Mouse (Mus musculus) heart, adult 2 months (tissue): ENCODE results near the gene Adgb. TPM values are rescaled to one million over a fixed set of nuclear protein-coding genes. Genes with fewer than 3 reads are reported as not detected.

ENCODE experiments used
- DNase-seq, 2 experiments: peaks; one replicate each; pipeline ENCODE4 v3.0.0; 2021
- H3K27ac ChIP-seq: fragments of 200-600 bp; 2 replicates; pipeline ENCODE4 v1.8.1; 2022
- H3K27me3 ChIP-seq: fragments of 200-500 bp; 2 replicates; pipeline ENCODE4 v1.6.1; 2012; ENCODE audit warnings: mild to moderate bottlenecking, low read length, inconsistent platforms, mixed read lengths; ENCODE audit not compliant: control insufficient read depth, insufficient read depth
- H3K36me3 ChIP-seq: fragments of 200-500 bp; 2 replicates; pipeline ENCODE4 v1.6.1; 2012; ENCODE audit warnings: low read length, inconsistent platforms; ENCODE audit not compliant: control insufficient read depth, insufficient read depth
- H3K4me1 ChIP-seq: fragments of 200-500 bp; 2 replicates; pipeline ENCODE4 v1.6.1; 2011; ENCODE audit warnings: low read length; ENCODE audit not compliant: control insufficient read depth, insufficient read depth
- H3K4me3 ChIP-seq: fragments of 200-600 bp; 2 replicates; pipeline ENCODE4 v1.8.1; 2022
- H3K79me2 ChIP-seq: fragments of 200-500 bp; replicated peaks from 2 replicates; pipeline ENCODE4 v1.6.1; 2012; ENCODE audit warnings: mild to moderate bottlenecking, inconsistent platforms, low read length, moderate library complexity, mixed read lengths; ENCODE audit not compliant: control insufficient read depth, insufficient read depth
- H3K9ac ChIP-seq: fragments of 200-500 bp; 2 replicates; pipeline ENCODE4 v1.6.1; 2012; ENCODE audit warnings: low read depth, mild to moderate bottlenecking, control low read depth, inconsistent platforms, low read length, mixed read lengths
- CTCF ChIP-seq: fragments of 200-600 bp; IDR thresholded peaks from 2 replicates; pipeline ENCODE4 v1.8.1; 2022; ENCODE audit warnings: antibody characterized with exemption, mild to moderate bottlenecking, moderate library complexity
- EP300 ChIP-seq: fragments of 200-500 bp; IDR thresholded peaks from 2 replicates; pipeline ENCODE4 v1.6.1; 2011; ENCODE audit warnings: low read depth, low read length, control low read depth; ENCODE audit not compliant: insufficient read depth
- POLR2A ChIP-seq: fragments of 200-500 bp; IDR thresholded peaks from 2 replicates; pipeline ENCODE4 v1.6.1; 2011; ENCODE audit warnings: mild to moderate bottlenecking, low read depth, low read length, control low read depth; ENCODE audit not compliant: insufficient read depth
- WGBS: fragments of 180-500 bp; shearing (Covaris S2); methylation state at CpG from one replicate; pipeline ENCODE4 v1.1.7; 2018; 5-methylcytosine and 5-hydroxymethylcytosine counted together
- intact Hi-C: fragments of 180-260 bp; cut with DNase I; formaldehyde crosslinking; loops from one replicate; pipeline ENCODE4 v1.15.1; 2025
- polyA plus RNA-seq: library from polyadenylated mRNA; depleted of rRNA; stranded (reverse); fragments of >200 nt; gene quantifications from 2 replicates; pipeline ENCODE4 v1.2.3, GENCODE M21; 2012
- total RNA-seq, 2 experiments: library from RNA; stranded (reverse); gene quantifications; 2 replicates each; pipeline ENCODE4 v1.2.3; 2021

Gene Adgb
- total and polyA plus RNA-seq, 3 experiments, result 0.07 to 0.27 TPM; not detected in 1

DNA sequence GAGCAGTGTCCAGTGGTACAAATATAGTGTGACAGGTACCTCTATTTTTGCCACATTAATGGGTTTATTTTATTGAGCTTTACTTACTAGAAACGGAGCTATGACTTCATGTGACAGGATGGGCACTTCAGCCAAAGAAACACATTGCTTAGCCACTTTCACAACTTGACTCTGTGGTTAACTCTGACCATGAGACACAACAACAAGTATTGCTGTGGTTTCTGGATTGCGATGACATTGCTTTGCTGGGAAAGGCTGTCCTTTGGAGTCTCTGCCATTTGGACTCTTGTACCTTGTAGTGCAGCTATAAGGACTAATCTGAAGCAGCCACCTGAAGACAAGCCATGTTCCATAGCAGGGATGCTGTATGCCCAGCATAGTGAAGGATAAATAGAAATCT lies 156.5 kb downstream of the Adgb start:
- intact Hi-C loops, result no loop called here
- H3K27ac ChIP-seq, result no peak overlapping the region
- no peaks in the 10 kb centered on the region for H3K4me1 ChIP-seq
- DNase-seq, result no peak
- H3K79me2 ChIP-seq, result no peaks in the 10 kb centered on the region
- WGBS, result 81% methylated on average over 2 of the region's 2 CpGs
- H3K36me3 ChIP-seq, result no peaks in the 10 kb centered on the region
- no peak overlapping the region for H3K4me3 ChIP-seq
- no peak overlapping the region for H3K9ac ChIP-seq
- TF ChIP-seq POLR2A (no peak), CTCF (no peak), EP300 (no peak)
- no peaks in the 10 kb centered on the region for H3K27me3 ChIP-seq

DNA sequence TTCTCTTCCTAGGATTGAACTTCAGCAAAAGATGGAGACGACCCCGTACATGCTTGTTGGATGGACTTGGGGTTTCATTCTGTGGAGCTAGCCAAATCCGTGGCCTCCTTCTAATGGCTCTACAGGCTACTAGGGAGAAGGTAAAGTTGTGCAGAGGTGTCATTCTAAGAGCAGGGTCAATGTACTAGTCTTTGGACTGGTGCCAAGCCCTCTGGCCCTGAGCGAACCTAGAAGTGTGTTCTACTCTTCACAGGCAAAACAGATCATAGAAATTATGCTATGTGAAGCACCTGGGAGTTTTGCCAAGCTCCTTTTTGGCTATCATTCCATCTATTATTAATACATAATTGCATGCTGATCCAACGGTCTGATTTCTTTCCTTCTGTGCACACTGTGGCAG lies 157.6 kb downstream of the Adgb start:
- Histone ChIP-seq H3K27ac (no peak overlapping the region), H3K4me3 (no peak overlapping the region), H3K79me2 (no peaks in the 10 kb centered on the region), H3K36me3 (no peaks in the 10 kb centered on the region), H3K4me1 (no peaks in the 10 kb centered on the region), H3K27me3 (no peaks in the 10 kb centered on the region), H3K9ac (no peak overlapping the region)
- no peak for DNase-seq
- intact Hi-C loops, result no loop called here
- 64% methylated on average over 5 of the region's 5 CpGs for WGBS
- TF ChIP-seq POLR2A (no peak), CTCF (no peak), EP300 (no peak)

DNA sequence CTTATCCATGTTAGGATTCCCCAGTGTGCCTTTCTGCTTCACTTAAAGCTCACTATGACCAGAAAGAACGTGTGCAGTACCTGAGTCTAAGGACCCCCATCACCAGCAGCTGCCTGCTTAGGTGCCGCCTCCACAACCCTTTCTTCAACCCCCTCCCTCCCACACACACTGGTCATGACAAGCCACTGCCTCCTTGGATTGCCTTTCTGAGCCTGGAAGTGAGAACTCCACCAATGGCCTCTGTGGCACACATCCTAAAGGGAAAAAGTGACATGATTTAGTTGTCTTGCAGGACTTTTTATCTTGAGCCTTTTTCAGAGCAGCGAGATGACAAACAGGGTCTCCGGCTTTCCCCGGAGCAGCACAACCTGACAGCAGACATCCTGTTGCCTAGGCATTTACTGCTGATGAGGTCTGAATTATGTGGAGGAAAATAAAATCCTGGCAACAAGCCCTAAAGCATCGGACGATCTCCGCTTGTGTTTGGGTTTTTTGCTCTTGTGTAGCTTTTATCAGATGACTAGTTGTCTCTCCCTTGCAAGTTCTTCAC lies 162.2 kb downstream of the Adgb start:
- DNase-seq, result no peak
- intact Hi-C loops, result no loop called here
- TF ChIP-seq EP300 (no peak), CTCF (no peak), POLR2A (no peak)

GRCm38 (mm10) chr10:10309056-10309455 lies 163.1 kb downstream of the Adgb start:
- H3K4me3 ChIP-seq, result no peak overlapping the region
- intact Hi-C loops, result no loop called here
- H3K79me2 ChIP-seq, result no peaks in the 10 kb centered on the region
- no peak for DNase-seq
- H3K9ac ChIP-seq, result no peak overlapping the region
- H3K36me3 ChIP-seq, result no peaks in the 10 kb centered on the region
- H3K27me3 ChIP-seq, result no peaks in the 10 kb centered on the region
- 0 out of 2 replicates have a peak, but pooled peaks cover 1% of the 10 kb centered on the region for H3K4me1 ChIP-seq
- 81% methylated on average over 4 of the region's 4 CpGs for WGBS
- no peak for TF ChIP-seq CTCF
- no peak for TF ChIP-seq EP300
- TF ChIP-seq POLR2A, result no peak
- H3K27ac ChIP-seq, result no peak overlapping the region

More for the DNA sequence above, 162.2 kb downstream of the Adgb start:
- Histone ChIP-seq H3K79me2 (no peaks in the 10 kb centered on the region), H3K27me3 (no peaks in the 10 kb centered on the region), H3K4me3 (no peak overlapping the region), H3K27ac (no peak overlapping the region), H3K9ac (no peak overlapping the region), H3K4me1 (0 out of 2 replicates have a peak, but pooled peaks cover 1% of the 10 kb centered on the region), H3K36me3 (no peaks in the 10 kb centered on the region)
- 40% methylated on average over 8 of the region's 8 CpGs for WGBS

GRCm38 (mm10) chr10:10307384-10307783 lies 164.7 kb downstream of the Adgb start:
- Histone ChIP-seq H3K4me3 (no peak overlapping the region), H3K4me1 (0 out of 2 replicates have a peak, but pooled peaks cover 1% of the 10 kb centered on the region), H3K27ac (no peak overlapping the region), H3K27me3 (no peaks in the 10 kb centered on the region), H3K36me3 (no peaks in the 10 kb centered on the region), H3K9ac (no peak overlapping the region), H3K79me2 (no peaks in the 10 kb centered on the region)
- 54% methylated on average over 5 of the region's 5 CpGs for WGBS
- TF ChIP-seq EP300, result no peak
- TF ChIP-seq CTCF, result no peak
- TF ChIP-seq POLR2A, result no peak
- intact Hi-C loops, result no loop called here
- no peak for DNase-seq

GRCm38 (mm10) chr10:10304370-10304769 lies 167.8 kb downstream of the Adgb start:
- TF ChIP-seq EP300 (no peak), POLR2A (no peak), CTCF (no peak)
- Histone ChIP-seq H3K4me1 (peaks cover 3% of the 10 kb centered on the region; the same call in 1 of the 2 replicates), H3K9ac (no peak overlapping the region), H3K4me3 (no peak overlapping the region), H3K79me2 (no peaks in the 10 kb centered on the region), H3K27me3 (no peaks in the 10 kb centered on the region), H3K27ac (no peak overlapping the region), H3K36me3 (no peaks in the 10 kb centered on the region)
- DNase-seq, result no peak
- 74% methylated on average over 4 of the region's 4 CpGs for WGBS
- intact Hi-C loops, result no loop called here
